Mouse (Mus musculus) heart, postnatal 25 days (tissue): Measurements from ENCODE around the gene Sigmar1. TPM values are rescaled to one million over a fixed set of nuclear protein-coding genes. Genes with fewer than 3 reads are reported as not detected.
A peak's percentile ranks its signal among the peaks of the same experiment; 100 is the strongest.
"Not testable (repeated sequence)": the region's sequence is repeated elsewhere in the genome, so short reads cannot be mapped to it uniquely, and the experiment has no call there.

Source experiments
- DNase-seq: peaks from one replicate; pipeline ENCODE4 v3.0.0; 2022; ENCODE audit warnings: low spot score
- intact Hi-C: fragments of 180-260 bp; cut with DNase I; formaldehyde crosslinking; loops from one replicate; pipeline ENCODE4 v1.15.1; 2025
- total RNA-seq, 2 experiments: library from RNA; stranded (reverse); gene quantifications; 2 replicates each; pipeline ENCODE4 v1.2.3; 2021

Sigmar1 gene
- total RNA-seq, 2 experiments from 2014 or later, result 18.0 to 19.6 TPM

- intact Hi-C loops, result no loop called here
- peak; percentile 65 for DNase-seq
Observed at GRCm38 (mm10) chr4:41713197-41714067, 42.5 kb downstream of the Sigmar1 start, which contains the start of gene Rpp25l. TSS of gene Rpp25l (minus strand) at chr4:41713534.

- intact Hi-C loops, result no loop called here
- no peak for DNase-seq
Observed at GRCm38 (mm10) chr4:41712421-41713196, 43.3 kb downstream of the Sigmar1 start.

- intact Hi-C loops, result no loop called here
Observed at GRCm38 (mm10) chr4:41711705-41712375, 44.1 kb downstream of the Sigmar1 start.

GRCm38 (mm10) chr4:41710229-41710628 lies 45.7 kb downstream of the Sigmar1 start:
- DNase-seq, result no peak
- intact Hi-C loops, result no loop called here

More at GRCm38 (mm10) chr4:41711705-41712375, 44.1 kb downstream of the Sigmar1 start:
- DNase-seq, result no peak

- no peak for DNase-seq
Observed at GRCm38 (mm10) chr4:41708192-41708745, 47.7 kb downstream of the Sigmar1 start.

GRCm38 (mm10) chr4:41707011-41707535 lies 48.9 kb downstream of the Sigmar1 start:
- no peak for DNase-seq
- intact Hi-C loops, result loop anchor here (2.0 to 5.0 kb wide), 3 partner anchors 52 to 155 kb away; no protein-coding TSS in a partner anchor

More at GRCm38 (mm10) chr4:41708192-41708745, 47.7 kb downstream of the Sigmar1 start:
- intact Hi-C loops, result loop anchor here (2.0 to 5.0 kb wide), 2 partner anchors 156 to 239 kb away; no protein-coding TSS in a partner anchor

- intact Hi-C loops, result loop anchor here (2.0 to 5.0 kb wide), 3 partner anchors 51 to 154 kb away; no protein-coding TSS in a partner anchor
- no peak for DNase-seq
Observed at GRCm38 (mm10) chr4:41705922-41706754, 49.8 kb downstream of the Sigmar1 start.

GRCm38 (mm10) chr4:41704651-41705050 lies 51.3 kb downstream of the Sigmar1 start:
- no peak for DNase-seq
- intact Hi-C loops, result loop anchor here (5.0 kb wide), 1 partner anchor 152 kb away; no protein-coding TSS in a partner anchor

- DNase-seq, intact Hi-C loops: not testable (repeated sequence)
Observed at GRCm38 (mm10) chr4:41702226-41702625, 53.7 kb downstream of the Sigmar1 start.

- intact Hi-C loops, result not testable (repeated sequence)
Observed at GRCm38 (mm10) chr4:41700224-41700623, 55.7 kb downstream of the Sigmar1 start.

GRCm38 (mm10) chr4:41699783-41700182 lies 56.2 kb downstream of the Sigmar1 start, which contains the start of gene Il11ra1:
TSS of gene Il11ra1 (plus strand) at chr4:41699989.
- DNase-seq, intact Hi-C loops: not testable (repeated sequence)

More at GRCm38 (mm10) chr4:41700224-41700623, 55.7 kb downstream of the Sigmar1 start:
- DNase-seq, result not testable (repeated sequence)

GRCm38 (mm10) chr4:41698421-41699016 lies 57.4 kb downstream of the Sigmar1 start:
- DNase-seq, result peak; percentile 49
- intact Hi-C loops, result not testable (repeated sequence)

GRCm38 (mm10) chr4:41696930-41697841 lies 58.8 kb downstream of the Sigmar1 start, which contains the start of gene Cntfr:
TSS of gene Cntfr (minus strand) at chr4:41697089.
- DNase-seq, result peak; percentile 62
- intact Hi-C loops, result loop anchor here (2.0 kb wide), 1 partner anchor 38 kb away; no protein-coding TSS in a partner anchor

GRCm38 (mm10) chr4:41696452-41696851 lies 59.5 kb downstream of the Sigmar1 start:
- intact Hi-C loops, result loop anchor here (2.0 kb wide), 1 partner anchor 38 kb away; no protein-coding TSS in a partner anchor
- not testable (repeated sequence) for DNase-seq

- DNase-seq, result not testable (repeated sequence)
- intact Hi-C loops, result loop anchor here (2.0 kb wide), 1 partner anchor 37 kb away; no protein-coding TSS in a partner anchor
Observed at GRCm38 (mm10) chr4:41695800-41696199, 60.2 kb downstream of the Sigmar1 start.

GRCm38 (mm10) chr4:41693511-41693910 lies 62.4 kb downstream of the Sigmar1 start:
- intact Hi-C loops, DNase-seq: not testable (repeated sequence)
